Mouse (Mus musculus) G1E (cell line): ENCODE measurements around the gene Zcchc18. TPM values are rescaled to one million over a fixed set of nuclear protein-coding genes. Genes with fewer than 3 reads are reported as not detected.

ENCODE experiments used
- ATAC-seq: 2 replicates; pipeline ENCODE4 v1.8.0; 2016; ENCODE audit warnings: mild to moderate bottlenecking; ENCODE audit not compliant: insufficient number of reproducible peaks, poor library complexity, low FRiP score, severe bottlenecking; ENCODE audit errors: extremely low read depth
- DNase-seq: peaks from one replicate; pipeline ENCODE4 v3.0.0; 2012; ENCODE audit warnings: low spot score
- H3K27me3 ChIP-seq: 2 replicates; pipeline ENCODE4 v1.6.1; 2012; ENCODE audit warnings: mild to moderate bottlenecking, low read length, inconsistent platforms; ENCODE audit not compliant: insufficient read depth
- H3K36me3 ChIP-seq: replicated peaks from 2 replicates; pipeline ENCODE3; 2012; ENCODE audit warnings: mild to moderate bottlenecking, inconsistent platforms
- H3K4me1 ChIP-seq: 2 replicates; pipeline ENCODE4 v1.6.1; 2012; ENCODE audit warnings: low read depth, low read length, inconsistent platforms, mixed read lengths; ENCODE audit not compliant: insufficient read depth
- H3K4me3 ChIP-seq: 2 replicates; pipeline ENCODE4 v1.5.1; 2012; ENCODE audit warnings: low read depth, mild to moderate bottlenecking, inconsistent platforms, low read length, moderate library complexity, mixed read lengths
- H3K9me3 ChIP-seq: replicated peaks from 2 replicates; pipeline ENCODE4 v1.6.1; 2012; ENCODE audit warnings: inconsistent platforms
- CTCF ChIP-seq: IDR thresholded peaks from 2 replicates; pipeline ENCODE4 v1.5.1; 2012; ENCODE audit warnings: low read depth, low read length, inconsistent platforms, mixed read lengths
- GATA1 ChIP-seq: IDR thresholded peaks from 2 replicates; pipeline ENCODE4 v1.6.1; 2012; ENCODE audit warnings: borderline replicate concordance, low read length, inconsistent platforms, mixed read lengths
- GATA2 ChIP-seq: IDR thresholded peaks from 2 replicates; pipeline ENCODE4 v1.6.1; 2012; ENCODE audit warnings: low read depth, low read length, inconsistent platforms, borderline replicate concordance
- POLR2AphosphoS5 ChIP-seq: IDR thresholded peaks from 2 replicates; pipeline ENCODE4 v1.6.1; 2012; ENCODE audit warnings: low read depth, low read length, inconsistent platforms; ENCODE audit not compliant: insufficient replicate concordance
- TAL1 ChIP-seq: conservative IDR thresholded peaks from 2 replicates; pipeline ENCODE4 v1.6.1; 2012; ENCODE audit warnings: low read depth, low read length, inconsistent platforms, mixed read lengths
- polyA plus RNA-seq: library from polyadenylated mRNA; stranded (reverse); fragments of >175 nt; gene quantifications from 2 replicates; pipeline ENCODE4 v1.2.3, GENCODE M21; 2012
- total RNA-seq, 2 experiments: library from RNA; stranded (forward) in 1 of 2; stranded (reverse) in 1 of 2; fragments of 200-1000 nt in 1 of 2; fragments of >200 nt in 1 of 2; fragmentation: Nextera tagmentation in 1 of 2; gene quantifications; 2 replicates each; pipeline ENCODE4 v1.2.3; 2014 to 2017

Gene Zcchc18
- total and polyA plus RNA-seq, 3 experiments = 0.11 TPM; not detected in 2

GRCm38 (mm10) chrX:137037470-137037999, 44.6 kb downstream of the Zcchc18 start:
- Histone ChIP-seq H3K9me3 (no peaks in the 10 kb centered on the region), H3K27me3 (no peaks in the 10 kb centered on the region), H3K36me3 (peaks cover 6% of the 10 kb centered on the region), H3K4me3 (peak overlapping the region; percentile 72), H3K4me1 (peaks cover 11% of the 10 kb centered on the region; the same call in 1 of the 2 replicates)
- TF ChIP-seq GATA1 (no peak), TAL1 (no peak), GATA2 (no peak), POLR2AphosphoS5 (no peak), CTCF (no peak)
- ATAC-seq (no peak), DNase-seq (no peak)

- ATAC-seq (peak; percentile 96), DNase-seq (peak; percentile 53)
- Histone ChIP-seq H3K36me3 (peaks cover 6% of the 10 kb centered on the region), H3K27me3 (no peaks in the 10 kb centered on the region), H3K9me3 (no peaks in the 10 kb centered on the region), H3K4me1 (peaks cover 11% of the 10 kb centered on the region; the same call in 1 of the 2 replicates), H3K4me3 (peak within 1 kb of the TSS; percentile 72)
- no peak for TF ChIP-seq CTCF
- TF ChIP-seq TAL1 = no peak
- no peak for TF ChIP-seq GATA1
- TF ChIP-seq GATA2 = no peak
- no peak for TF ChIP-seq POLR2AphosphoS5
These were observed 45.1 kb downstream of the Zcchc18 start, which contains the start of gene Slc25a53 for GRCm38 (mm10) chrX:137038000-137038483. TSS of gene Slc25a53 (minus strand) at chrX:137038302.

GRCm38 (mm10) chrX:137038502-137038901, 45.5 kb downstream of the Zcchc18 start:
- Histone ChIP-seq H3K27me3 (no peaks in the 10 kb centered on the region), H3K36me3 (peaks cover 6% of the 10 kb centered on the region), H3K4me1 (peaks cover 11% of the 10 kb centered on the region; the same call in 1 of the 2 replicates), H3K4me3 (peak overlapping the region; percentile 72), H3K9me3 (no peaks in the 10 kb centered on the region)
- no peak for ATAC-seq
- no peak for DNase-seq
- TF ChIP-seq CTCF (no peak), GATA1 (no peak), TAL1 (no peak), GATA2 (no peak), POLR2AphosphoS5 (no peak)

Other genes with a start within 250 kb of the Zcchc18 start
- gene Morf4l2, start 249.5 kb upstream of the Zcchc18 start, total RNA-seq (2014; fragmentation: Nextera tagmentation) = 160 and 161 TPM in 2 replicates
- 375 and 434 TPM in 2 replicates for gene Morf4l2, start 249.5 kb upstream of the Zcchc18 start, total RNA-seq (2017)
- gene Morf4l2, start 249.5 kb upstream of the Zcchc18 start, polyA plus RNA-seq = 351 and 355 TPM in 2 replicates
- gene Glra4, start 213.0 kb upstream of the Zcchc18 start, total RNA-seq (2014; fragmentation: Nextera tagmentation) = not detected in 2 replicates
- not detected in 2 replicates for gene Glra4, start 213.0 kb upstream of the Zcchc18 start, total RNA-seq (2017)
- not detected in 2 replicates for gene Glra4, start 213.0 kb upstream of the Zcchc18 start, polyA plus RNA-seq
- gene Plp1, start 170.5 kb upstream of the Zcchc18 start, total RNA-seq (2014; fragmentation: Nextera tagmentation) = 0.45 and 0.97 TPM in 2 replicates
- gene Plp1, start 170.5 kb upstream of the Zcchc18 start, total RNA-seq (2017) = 0.41 and 0.60 TPM in 2 replicates
- gene Plp1, start 170.5 kb upstream of the Zcchc18 start, polyA plus RNA-seq = 0.05 and 0.09 TPM in 2 replicates
- not detected in 2 replicates for gene Rab9b, start 124.4 kb upstream of the Zcchc18 start, total RNA-seq (2014; fragmentation: Nextera tagmentation)
- gene Rab9b, start 124.4 kb upstream of the Zcchc18 start, total RNA-seq (2017) = under 0.01 TPM in 1 of 2 replicates, not detected in the other
- gene Rab9b, start 124.4 kb upstream of the Zcchc18 start, polyA plus RNA-seq = not detected in 2 replicates
- not detected in 2 replicates for gene H2bfm, start 65.8 kb upstream of the Zcchc18 start, total RNA-seq (2014; fragmentation: Nextera tagmentation)
- not detected in 2 replicates for gene H2bfm, start 65.8 kb upstream of the Zcchc18 start, total RNA-seq (2017)
- not detected in 2 replicates for gene H2bfm, start 65.8 kb upstream of the Zcchc18 start, polyA plus RNA-seq
- gene Tmsb15b2, start 17.7 kb upstream of the Zcchc18 start, total RNA-seq (2014; fragmentation: Nextera tagmentation) = not detected in 2 replicates
- not detected in 2 replicates for gene Tmsb15b2, start 17.7 kb upstream of the Zcchc18 start, total RNA-seq (2017)
- gene Tmsb15b2, start 17.7 kb upstream of the Zcchc18 start, polyA plus RNA-seq = not detected in 2 replicates
- not detected in 2 replicates for gene Tmsb15l, start 16.3 kb upstream of the Zcchc18 start, total RNA-seq (2014; fragmentation: Nextera tagmentation)
- 0.66 TPM in 1 of 2 replicates, not detected in the other for gene Tmsb15l, start 16.3 kb upstream of the Zcchc18 start, total RNA-seq (2017)
- not detected in 2 replicates for gene Tmsb15l, start 16.3 kb upstream of the Zcchc18 start, polyA plus RNA-seq
- not detected in 2 replicates for gene Tmsb15b1, start 16.3 kb upstream of the Zcchc18 start, total RNA-seq (2014; fragmentation: Nextera tagmentation)
- gene Tmsb15b1, start 16.3 kb upstream of the Zcchc18 start, total RNA-seq (2017) = 1.7 and 3.1 TPM in 2 replicates
- gene Tmsb15b1, start 16.3 kb upstream of the Zcchc18 start, polyA plus RNA-seq = not detected in 2 replicates
- gene Slc25a53, start 45.1 kb downstream of the Zcchc18 start, total RNA-seq (2014; fragmentation: Nextera tagmentation) = 4.4 and 10.9 TPM in 2 replicates
- 9.4 and 11.1 TPM in 2 replicates for gene Slc25a53, start 45.1 kb downstream of the Zcchc18 start, total RNA-seq (2017)
- 0.44 and 0.46 TPM in 2 replicates for gene Slc25a53, start 45.1 kb downstream of the Zcchc18 start, polyA plus RNA-seq
- 8.8 and 14.8 TPM in 2 replicates for gene Fam199x, start 56.4 kb downstream of the Zcchc18 start, total RNA-seq (2014; fragmentation: Nextera tagmentation)
- 13.7 and 15.6 TPM in 2 replicates for gene Fam199x, start 56.4 kb downstream of the Zcchc18 start, total RNA-seq (2017)
- 1.4 and 1.5 TPM in 2 replicates for gene Fam199x, start 56.4 kb downstream of the Zcchc18 start, polyA plus RNA-seq
- not detected in 2 replicates for gene Esx1, start 128.9 kb downstream of the Zcchc18 start, total RNA-seq (2014; fragmentation: Nextera tagmentation)
- not detected in 2 replicates for gene Esx1, start 128.9 kb downstream of the Zcchc18 start, total RNA-seq (2017)
- gene Esx1, start 128.9 kb downstream of the Zcchc18 start, polyA plus RNA-seq = not detected in 2 replicates